Mouse (Mus musculus) common myeloid progenitor, adult 5-6 weeks (primary cell): ENCODE results near the gene Ddah1. TPM values are rescaled to one million over a fixed set of nuclear protein-coding genes. Genes with fewer than 3 reads are reported as not detected.
A peak's percentile ranks its signal among the peaks of the same experiment; 100 is the strongest.

Experiments
- ATAC-seq: replicated peaks from 2 replicates; pipeline ENCODE4 v1.8.0; 2016; ENCODE audit warnings: low read depth, mild to moderate bottlenecking, moderate TSS enrichment, inconsistent platforms; ENCODE audit not compliant: poor library complexity, severe bottlenecking
- total RNA-seq: library from RNA; stranded (forward); fragments of 200-1000, 187-1606 nt; gene quantifications from 2 replicates; pipeline ENCODE4 v1.2.3, GENCODE M21; 2017

Ddah1 gene
- total RNA-seq, 1 experiment from 2014 or later, result not detected

- no peak for ATAC-seq
Measured at GRCm38 (mm10) chr3:145799365-145799764, 40.9 kb downstream of the Ddah1 start.

GRCm38 (mm10) chr3:145802106-145802505, 43.6 kb downstream of the Ddah1 start:
- ATAC-seq, result no peak

GRCm38 (mm10) chr3:145805848-145806247, 47.4 kb downstream of the Ddah1 start:
- ATAC-seq, result no peak

GRCm38 (mm10) chr3:145806502-145806901, 48.0 kb downstream of the Ddah1 start:
- ATAC-seq, result no peak

GRCm38 (mm10) chr3:145816807-145817206, 58.3 kb downstream of the Ddah1 start:
- ATAC-seq, result no peak

GRCm38 (mm10) chr3:145817276-145817675, 58.8 kb downstream of the Ddah1 start:
- ATAC-seq, result no peak

- ATAC-seq, result 0 out of 2 replicates have a peak, but pooled peaks have one; percentile 8
Measured at GRCm38 (mm10) chr3:145820439-145820838, 62.0 kb downstream of the Ddah1 start.

GRCm38 (mm10) chr3:145820938-145821337, 62.5 kb downstream of the Ddah1 start:
- no peak for ATAC-seq

GRCm38 (mm10) chr3:145822201-145822600, 63.7 kb downstream of the Ddah1 start:
- no peak for ATAC-seq

GRCm38 (mm10) chr3:145823661-145824060, 65.2 kb downstream of the Ddah1 start:
- no peak for ATAC-seq

- ATAC-seq, result no peak
Measured at GRCm38 (mm10) chr3:145825416-145826055, 67.1 kb downstream of the Ddah1 start.

- ATAC-seq, result no peak
Measured at GRCm38 (mm10) chr3:145827191-145828045, 68.9 kb downstream of the Ddah1 start.

- no peak for ATAC-seq
Measured at GRCm38 (mm10) chr3:145828906-145829305, 70.4 kb downstream of the Ddah1 start.

- ATAC-seq, result no peak
Measured at GRCm38 (mm10) chr3:145833948-145834538, 75.6 kb downstream of the Ddah1 start.

- ATAC-seq, result no peak
Measured at GRCm38 (mm10) chr3:145838281-145838680, 79.8 kb downstream of the Ddah1 start.

GRCm38 (mm10) chr3:145841961-145842710, 83.7 kb downstream of the Ddah1 start:
- no peak for ATAC-seq

- ATAC-seq, result no peak
Measured at GRCm38 (mm10) chr3:145843836-145844235, 85.4 kb downstream of the Ddah1 start.

GRCm38 (mm10) chr3:145844891-145845290, 86.4 kb downstream of the Ddah1 start:
- ATAC-seq, result no peak

GRCm38 (mm10) chr3:145846255-145846654, 87.8 kb downstream of the Ddah1 start:
- no peak for ATAC-seq

GRCm38 (mm10) chr3:145852041-145852440, 93.6 kb downstream of the Ddah1 start:
- no peak for ATAC-seq
